In the genomic region with DNA sequence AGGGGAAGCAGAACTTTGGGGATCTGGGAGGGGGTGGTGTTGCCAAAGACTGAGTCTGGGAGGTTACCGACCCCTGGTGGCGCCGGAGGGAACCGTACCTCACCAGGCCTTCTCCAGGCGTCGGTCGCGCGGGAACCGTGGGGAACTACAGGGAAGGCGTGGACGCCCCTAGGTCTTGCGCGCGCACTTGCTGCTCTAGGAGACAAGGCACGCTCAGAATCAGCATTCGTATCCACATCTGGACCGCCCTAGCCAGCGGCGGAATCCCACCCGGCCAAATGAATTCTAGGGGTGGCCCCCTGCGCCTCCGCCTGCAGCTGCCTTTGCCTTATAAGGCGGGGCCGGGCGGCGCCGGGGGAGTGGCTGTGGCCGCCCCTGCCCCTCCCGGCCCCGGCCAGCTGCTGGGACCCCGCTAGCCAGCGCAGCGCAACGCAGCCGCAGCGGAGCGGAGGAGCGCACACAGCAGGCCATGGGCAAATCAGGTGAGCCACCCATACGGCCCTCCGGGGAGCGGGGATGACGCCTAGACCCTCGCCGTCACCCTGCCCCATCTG, we compare ENCODE assay signal across 8 mouse cellular contexts. TPM values are rescaled to one million over a fixed set of nuclear protein-coding genes. Genes with fewer than 3 reads are reported as not detected.
DNase-seq lines count a peak whose midpoint lies in the region; ATAC-seq and TF ChIP-seq lines count a peak whose summit lies in the region.

TSS of gene Glipr2 (plus strand) at position 110 of the 554 bp plus-strand sequence.

- no peaks in the 10 kb centered on the region for H3K36me3 ChIP-seq in embryonic facial prominence, embryonic 14.5 days (ENCODE audit: control insufficient read depth, insufficient read depth, low read length)
- H3K36me3 ChIP-seq in heart, adult 2 months (ENCODE audit: control insufficient read depth, insufficient read depth, low read length) = no peaks in the 10 kb centered on the region
- no peaks in the 10 kb centered on the region for H3K36me3 ChIP-seq in kidney, adult 2 months (ENCODE audit: control insufficient read depth, insufficient read depth, low read length)
- no peaks in the 10 kb centered on the region for H3K36me3 ChIP-seq in liver, embryonic 11.5 days (ENCODE audit: control insufficient read depth, insufficient read depth, low read length)

- peak; percentile 88 for TF ChIP-seq CTCF in heart, adult 2 months (IDR thresholded peaks at IDR 0.05)
- TF ChIP-seq CTCF in kidney, adult 2 months (conservative IDR thresholded peaks at IDR 0.05; ENCODE audit: insufficient read depth, insufficient read length, low read depth, low read length) = peak; percentile 66

- intact Hi-C loops in heart, adult 2 months (cut with DNase I) = no loop called here

- H3K4me3 ChIP-seq in embryonic facial prominence, embryonic 14.5 days (ENCODE audit: low read depth, low read length) = peak within 1 kb of the TSS; percentile 74
- peak within 1 kb of the TSS; percentile 60 for H3K4me3 ChIP-seq in heart, adult 2 months
- H3K4me3 ChIP-seq in kidney, adult 2 months (ENCODE audit: insufficient read depth, low read depth, low read length) = peak within 1 kb of the TSS; percentile 30
- H3K4me3 ChIP-seq in liver, embryonic 11.5 days (ENCODE audit: low read depth, low read length) = peak within 1 kb of the TSS; percentile 83

- TF ChIP-seq EP300 in heart, adult 2 months (IDR thresholded peaks at IDR 0.05; ENCODE audit: insufficient read depth, low read depth, low read length) = no peak

- no peaks in the 10 kb centered on the region for H3K27me3 ChIP-seq in embryonic facial prominence, embryonic 14.5 days (replicated peaks; ENCODE audit: control insufficient read depth, insufficient read depth, low read length)
- no peaks in the 10 kb centered on the region for H3K27me3 ChIP-seq in heart, adult 2 months (ENCODE audit: control insufficient read depth, insufficient read depth, low read length)
- no peaks in the 10 kb centered on the region for H3K27me3 ChIP-seq in kidney, adult 2 months (replicated peaks; ENCODE audit: control insufficient read depth, insufficient read depth, low read length)
- H3K27me3 ChIP-seq in liver, embryonic 11.5 days (replicated peaks; ENCODE audit: control insufficient read depth, insufficient read depth, low read length) = no peaks in the 10 kb centered on the region

- TF ChIP-seq POLR2A in heart, adult 2 months (IDR thresholded peaks at IDR 0.05; ENCODE audit: insufficient read depth, low read depth, low read length) = peak; percentile 37; the same call in 1 of the 2 replicates
- TF ChIP-seq POLR2A in kidney, adult 2 months (IDR thresholded peaks at IDR 0.05; ENCODE audit: low read depth, low read length) = no peak

- WGBS in embryonic facial prominence, embryonic 14.5 days = 0% methylated on average over 12 of the region's 45 CpGs
- under 1% methylated on average over 45 of the region's 45 CpGs for WGBS in heart, adult 2 months
- 1% methylated on average over 45 of the region's 45 CpGs for WGBS in kidney, adult 2 months
- WGBS in liver, embryonic 11.5 days = under 1% methylated on average over 45 of the region's 45 CpGs

- H3K27ac ChIP-seq in embryonic facial prominence, embryonic 14.5 days (replicated peaks; ENCODE audit: low read depth, low read length) = peak within 1 kb of the TSS; percentile 89
- H3K27ac ChIP-seq in heart, adult 2 months = peak within 1 kb of the TSS; percentile 51
- H3K27ac ChIP-seq in kidney, adult 2 months (ENCODE audit: insufficient read depth, low read depth, low read length) = no peak within 1 kb of the TSS
- H3K27ac ChIP-seq in liver, embryonic 11.5 days (ENCODE audit: low read depth, low read length) = peak within 1 kb of the TSS; percentile 81

- H3K9me3 ChIP-seq in embryonic facial prominence, embryonic 14.5 days (ENCODE audit: control insufficient read depth, low read length) = no peaks in the 10 kb centered on the region
- no peaks in the 10 kb centered on the region for H3K9me3 ChIP-seq in liver, embryonic 11.5 days (ENCODE audit: control insufficient read depth, low read length)

- H3K79me2 ChIP-seq in heart, adult 2 months (replicated peaks; ENCODE audit: control insufficient read depth, insufficient read depth, low read length) = no peaks in the 10 kb centered on the region

- H3K9ac ChIP-seq in embryonic facial prominence, embryonic 14.5 days (ENCODE audit: low read depth, low read length) = peak within 1 kb of the TSS; percentile 76
- H3K9ac ChIP-seq in heart, adult 2 months (ENCODE audit: low read depth, low read length) = peak within 1 kb of the TSS; percentile 54
- H3K9ac ChIP-seq in liver, embryonic 11.5 days (ENCODE audit: low read depth, low read length) = peak within 1 kb of the TSS; percentile 73

- H3K4me2 ChIP-seq in embryonic facial prominence, embryonic 14.5 days (ENCODE audit: low read depth, low read length) = peak within 1 kb of the TSS; percentile 95
- peak within 1 kb of the TSS; percentile 93 for H3K4me2 ChIP-seq in liver, embryonic 11.5 days

- DNase-seq in layer of hippocampus, adult 11-12 months (ENCODE audit: low spot score) = peak; percentile 69
- DNase-seq in layer of hippocampus, adult 9-10 months (ENCODE audit: low spot score) = no peak
- peak; percentile 96 for DNase-seq in embryonic facial prominence, embryonic 14.5 days (ENCODE audit: low spot score)
- DNase-seq in heart, adult 2 months = peak; percentile 86
- peak; percentile 59 for DNase-seq in kidney, adult 2 months
- DNase-seq in liver, embryonic 11.5 days (ENCODE audit: low spot score) = peak; percentile 90
- peak; percentile 70 to 77 for DNase-seq in spleen, postnatal 36 days (ENCODE audit: low spot score in 2 of 2)

- peak; percentile 93 for ATAC-seq in embryonic facial prominence, embryonic 14.5 days (ENCODE audit: low read depth)
- ATAC-seq in liver, embryonic 11.5 days (replicated peaks; ENCODE audit: low FRiP score) = peak; percentile 82
- peak; percentile 92 for ATAC-seq in monocyte, adult 5-6 weeks (replicated peaks; ENCODE audit: insufficient number of reproducible peaks, low FRiP score, low TSS enrichment, poor library complexity, severe bottlenecking)

- peaks cover 11% of the 10 kb centered on the region; the same call in 1 of the 2 replicates for H3K4me1 ChIP-seq in embryonic facial prominence, embryonic 14.5 days (ENCODE audit: control insufficient read depth, insufficient read depth, low read length)
- peaks cover 1% of the 10 kb centered on the region; the same call in 1 of the 2 replicates for H3K4me1 ChIP-seq in heart, adult 2 months (ENCODE audit: control insufficient read depth, insufficient read depth, low read length)
- H3K4me1 ChIP-seq in kidney, adult 2 months (ENCODE audit: control insufficient read depth, insufficient read depth, low read length) = no peaks in the 10 kb centered on the region
- peaks cover 40% of the 10 kb centered on the region for H3K4me1 ChIP-seq in liver, embryonic 11.5 days (replicated peaks; ENCODE audit: control insufficient read depth, insufficient read depth, low read length)

RNA-seq across cellular contexts. Expression of gene Glipr2, which starts in this region (rescaled TPM):
- 121 and 129 TPM in 2 replicates for polyA plus RNA-seq in embryonic facial prominence, embryonic 14.5 days (2014; fragmentation: Nextera tagmentation; extraction: Ambion mirVana)
- 1 to 10 TPM; 2.1 to 5.3 TPM for total RNA-seq in heart, adult 2 months (2021)
- polyA plus RNA-seq in heart, adult 2 months (2012; rRNA removed) = 5.2 and 6.9 TPM in 2 replicates
- 3.3 and 4.7 TPM in 2 replicates for polyA plus RNA-seq in kidney, adult 2 months (2012; rRNA removed)
- 71.4 and 81.6 TPM in 2 replicates for polyA plus RNA-seq in liver, embryonic 11.5 days (2014; fragmentation: Nextera tagmentation; extraction: Ambion mirVana)
- 116 to 119 TPM (median 118 TPM) in 3 replicates for total RNA-seq in monocyte, adult 5-6 weeks (2017)

Comparison
In these comparisons a context has a peak if more than half of its experiments do, and no peak if none do; other contexts are left out.
1. RNA of gene Glipr2 (total RNA-seq): 116 to 119 TPM in monocyte, adult 5-6 weeks; 2.1 to 5.3 TPM in heart, adult 2 months; every median in the first group is over 10 times any median in the second.
2. H3K4me3 ChIP-seq: peak in every context shown above with its lines; median percentile 83 in liver, embryonic 11.5 days; 74 in embryonic facial prominence, embryonic 14.5 days; 60 in heart, adult 2 months; 30 in kidney, adult 2 months.
3. Peak in every context shown above with its lines, with median percentiles within 50 percentile points of each other: ATAC-seq and H3K9ac ChIP-seq.